Mouse (Mus musculus) hindbrain, embryonic 10.5 days (tissue): ENCODE measurements around the gene Ckmt1. TPM values are rescaled to one million over a fixed set of nuclear protein-coding genes. Genes with fewer than 3 reads are reported as not detected.
"Not testable (repeated sequence)": the region's sequence is repeated elsewhere in the genome, so short reads cannot be mapped to it uniquely, and the experiment has no call there.

ENCODE experiments used
- DNase-seq: peaks from one replicate; pipeline ENCODE4 v3.0.0-alpha.2; 2017; ENCODE audit warnings: low spot score
- H3K27ac ChIP-seq: fragments of 300-500 bp; sonication (generic); 2 replicates; pipeline ENCODE4 v1.5.1; 2016; ENCODE audit warnings: mild to moderate bottlenecking, moderate library complexity
- H3K27me3 ChIP-seq: fragments of 300-500 bp; sonication (generic); 2 replicates; pipeline ENCODE4 v1.6.1; 2016; ENCODE audit warnings: mild to moderate bottlenecking; ENCODE audit not compliant: poor library complexity, insufficient read depth, severe bottlenecking
- H3K36me3 ChIP-seq: fragments of 300-500 bp; sonication (generic); 2 replicates; pipeline ENCODE4 v1.6.1; 2016; ENCODE audit warnings: mild to moderate bottlenecking, moderate library complexity
- H3K4me1 ChIP-seq: fragments of 300-500 bp; sonication (generic); replicated peaks from 2 replicates; pipeline ENCODE4 v1.6.1; 2016; ENCODE audit warnings: mild to moderate bottlenecking
- H3K4me3 ChIP-seq: fragments of 300-500 bp; sonication (generic); 2 replicates; pipeline ENCODE4 v1.5.1; 2016; ENCODE audit warnings: mild to moderate bottlenecking, moderate library complexity
- H3K9me3 ChIP-seq: fragments of 300-500 bp; sonication (generic); 2 replicates; pipeline ENCODE4 v1.6.1; 2016; ENCODE audit warnings: mild to moderate bottlenecking, moderate library complexity
- WGBS: fragments of 180-500 bp; shearing (Covaris S2); methylation state at CpG from one replicate; pipeline ENCODE4 v1.1.7; 2016; 5-methylcytosine and 5-hydroxymethylcytosine counted together
- polyA plus RNA-seq: library from polyadenylated mRNA; unstranded; fragments of >200 nt; fragmentation: Nextera tagmentation; extraction: Ambion mirVana; gene quantifications from 2 replicates; pipeline ENCODE4 v1.2.1, GENCODE M21; 2016

The Ckmt1 gene
- polyA plus RNA-seq, 1 experiment from 2014 or later = 6.7 TPM

DNA sequence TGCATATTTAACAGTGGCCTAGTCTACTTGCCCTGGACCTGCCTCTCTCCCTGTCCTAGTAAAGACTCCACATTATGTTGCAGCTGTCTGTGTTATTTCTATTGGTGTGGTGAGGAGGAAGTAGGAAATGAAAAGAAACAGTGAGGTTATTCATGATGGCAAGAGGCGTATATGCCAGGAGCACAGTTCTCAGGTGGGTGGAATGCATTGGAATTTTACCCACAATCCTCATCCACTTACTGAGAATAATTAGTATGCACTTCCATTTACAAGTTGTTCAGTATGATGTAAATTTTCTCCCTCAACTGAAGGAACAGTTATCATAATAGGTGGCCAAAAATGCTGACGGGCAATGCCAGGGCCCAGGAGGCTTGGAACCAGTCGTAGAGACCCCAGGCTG lies 6.1 kb downstream of the Ckmt1 start:
- Histone ChIP-seq H3K4me1 (peaks cover 8% of the 10 kb centered on the region), H3K9me3 (no peaks in the 10 kb centered on the region), H3K27me3 (peaks cover 17% of the 10 kb centered on the region), H3K27ac (no peak overlapping the region), H3K4me3 (no peak overlapping the region), H3K36me3 (no peaks in the 10 kb centered on the region)
- no peak for DNase-seq
- 83% methylated on average over 3 of the region's 3 CpGs for WGBS

DNA sequence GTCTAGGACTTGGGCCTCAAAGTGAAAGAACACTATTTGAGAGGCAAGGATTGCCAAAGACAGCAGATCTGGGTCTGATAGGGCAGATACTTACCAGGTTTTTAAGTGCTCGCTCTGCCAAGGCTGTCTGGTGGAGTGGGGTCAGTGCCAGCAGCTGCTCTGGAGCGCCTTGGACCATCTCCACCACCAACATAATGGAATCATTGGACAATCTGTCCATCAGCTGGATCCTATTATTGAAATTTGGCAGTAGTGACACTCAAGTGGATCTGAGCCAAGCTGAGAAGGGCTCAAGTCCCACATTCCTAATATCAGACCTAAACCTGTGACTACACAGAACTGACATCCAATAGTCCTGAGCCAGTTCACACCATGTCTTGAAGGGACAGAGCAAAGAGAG lies 11.3 kb downstream of the Ckmt1 start:
- Histone ChIP-seq H3K4me1 (no peaks in the 10 kb centered on the region), H3K36me3 (no peaks in the 10 kb centered on the region), H3K9me3 (no peaks in the 10 kb centered on the region), H3K27me3 (no peaks in the 10 kb centered on the region), H3K27ac (no peak overlapping the region), H3K4me3 (no peak overlapping the region)
- 80% methylated on average over 2 of the region's 2 CpGs for WGBS
- DNase-seq = no peak

DNA sequence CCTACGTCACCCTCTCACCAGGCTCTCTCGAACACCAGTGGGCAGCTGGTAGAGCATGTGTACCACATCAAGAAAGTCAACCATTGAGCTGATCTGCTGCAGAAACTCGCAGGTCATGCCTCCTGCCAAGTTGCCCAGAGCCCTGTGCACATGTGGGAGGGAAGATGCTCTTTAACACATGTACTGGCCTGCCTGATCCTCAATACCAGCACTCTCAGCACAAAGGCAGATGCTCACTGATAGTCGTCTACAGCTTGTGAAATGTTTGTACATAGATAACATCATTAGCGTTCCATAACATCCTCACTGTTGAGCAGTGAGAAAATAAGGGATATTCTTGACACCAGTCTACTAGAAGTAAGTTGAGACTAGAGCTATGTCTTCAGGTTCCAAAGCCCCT lies 13.4 kb downstream of the Ckmt1 start:
- Histone ChIP-seq H3K4me1 (no peaks in the 10 kb centered on the region), H3K27me3 (no peaks in the 10 kb centered on the region; the same call in 1 of the 2 replicates), H3K9me3 (no peaks in the 10 kb centered on the region), H3K4me3 (no peak overlapping the region), H3K27ac (no peak overlapping the region), H3K36me3 (no peaks in the 10 kb centered on the region)
- no peak for DNase-seq
- 83% methylated on average over 5 of the region's 5 CpGs for WGBS

DNA sequence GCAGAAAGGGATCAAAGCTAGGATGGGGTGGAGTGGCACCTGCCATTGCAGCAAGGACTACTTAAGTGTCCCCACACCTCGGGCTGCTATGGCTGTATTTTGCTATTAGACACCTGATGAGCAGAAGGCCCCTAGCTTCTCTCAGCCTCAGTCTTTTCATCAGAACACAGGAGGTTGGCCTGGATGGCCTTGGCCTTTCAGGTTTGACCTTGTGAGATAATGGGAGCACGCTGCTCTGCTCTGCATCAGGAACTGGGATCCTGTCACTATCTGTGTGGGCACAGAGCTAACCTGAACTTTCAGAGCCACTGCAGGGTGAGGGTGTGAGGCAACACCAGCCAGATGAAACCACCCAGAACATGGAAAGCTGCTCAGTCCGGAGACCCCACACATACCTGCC lies 14.8 kb downstream of the Ckmt1 start:
- Histone ChIP-seq H3K4me1 (peaks cover 8% of the 10 kb centered on the region; the same call in 1 of the 2 replicates), H3K36me3 (no peaks in the 10 kb centered on the region), H3K9me3 (no peaks in the 10 kb centered on the region), H3K27ac (no peak overlapping the region), H3K4me3 (no peak overlapping the region), H3K27me3 (peaks cover 7% of the 10 kb centered on the region; the same call in 1 of the 2 replicates)
- WGBS = 83% methylated on average over 3 of the region's 3 CpGs
- no peak for DNase-seq

DNA sequence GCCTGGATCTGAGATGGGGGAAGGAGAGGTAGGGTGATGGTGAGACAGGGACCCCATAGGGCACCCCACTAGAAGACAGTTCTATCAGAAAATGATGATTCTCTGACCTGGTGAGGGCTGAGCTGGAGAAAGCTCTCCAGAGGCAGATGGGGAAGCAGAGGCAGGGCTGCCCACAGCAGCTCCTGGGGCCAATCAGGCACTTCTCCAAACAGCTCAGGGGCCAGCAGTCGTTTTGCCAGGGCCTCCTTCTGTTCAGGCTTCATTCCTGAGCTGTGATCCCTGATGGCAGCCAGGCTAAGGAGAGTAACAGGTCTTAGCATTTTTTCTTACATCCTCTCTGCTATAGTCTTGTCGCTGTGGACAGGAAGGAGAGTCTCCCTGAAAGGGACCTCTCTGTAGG lies 17.3 kb downstream of the Ckmt1 start:
- Histone ChIP-seq H3K27me3 (peaks cover 7% of the 10 kb centered on the region; the same call in 1 of the 2 replicates), H3K4me1 (peaks cover 11% of the 10 kb centered on the region; the same call in 1 of the 2 replicates), H3K36me3 (no peaks in the 10 kb centered on the region), H3K27ac (no peak overlapping the region), H3K9me3 (no peaks in the 10 kb centered on the region), H3K4me3 (no peak overlapping the region)
- no peak for DNase-seq
- WGBS = 49% methylated on average over 2 of the region's 2 CpGs

DNA sequence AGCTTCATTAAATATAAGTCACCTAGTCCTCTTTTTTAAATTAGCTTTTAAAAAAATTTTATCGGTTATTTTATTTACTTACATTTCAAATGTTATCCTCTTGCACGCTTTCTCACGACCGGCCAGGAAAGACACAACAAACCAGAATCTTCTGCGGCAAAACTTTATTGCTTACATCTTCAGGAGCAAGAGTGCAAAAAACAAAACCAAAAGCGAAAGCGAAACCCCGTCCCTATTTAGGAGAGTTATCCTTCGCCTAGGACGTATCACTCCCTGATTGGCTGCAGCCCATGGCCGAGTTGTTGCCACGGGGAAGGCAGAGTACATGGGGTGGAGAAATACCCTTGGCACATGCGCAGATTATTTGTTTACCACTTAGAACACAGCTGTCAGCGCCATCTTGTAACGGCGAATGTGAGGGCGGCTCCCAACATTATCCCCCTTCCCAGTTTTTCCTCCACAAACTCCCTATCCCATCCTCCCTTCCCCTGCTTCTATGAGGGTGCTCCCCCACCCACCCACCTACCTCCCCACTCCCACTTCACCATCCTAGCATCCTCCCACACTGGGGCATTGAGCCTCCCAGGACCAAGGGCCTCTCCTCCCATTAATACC lies 29.6 kb downstream of the Ckmt1 start, which contains the start of gene Strc:
Gene Strc (minus strand): TSS at position 208 of the 615 bp plus-strand sequence.
- not testable (repeated sequence) for H3K27me3 ChIP-seq, H3K9me3 ChIP-seq, H3K4me1 ChIP-seq, H3K4me3 ChIP-seq, DNase-seq, H3K27ac ChIP-seq, H3K36me3 ChIP-seq
- WGBS = 95% methylated on average over 17 of the region's 17 CpGs

DNA sequence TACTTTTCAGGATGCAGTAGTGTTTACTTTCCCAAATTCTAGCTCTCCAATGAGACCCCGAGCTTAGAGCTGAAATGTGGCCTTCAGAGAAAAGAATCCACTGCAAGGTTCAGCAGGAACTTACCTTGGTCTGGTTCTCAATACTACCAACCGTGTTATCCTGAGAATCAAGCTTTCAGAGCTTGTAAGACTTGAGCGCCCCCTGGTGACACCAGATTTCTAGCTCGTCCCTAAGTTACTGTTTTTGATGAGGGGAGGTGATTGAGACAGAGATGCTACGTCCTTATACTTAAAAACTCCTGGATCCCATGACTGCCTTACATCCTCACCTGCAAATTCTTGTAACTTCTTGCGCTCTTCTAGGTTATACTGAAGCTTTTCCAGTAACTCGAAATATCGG lies 39.1 kb downstream of the Ckmt1 start:
- no peak overlapping the region for H3K4me3 ChIP-seq
- WGBS = 15% methylated on average over 8 of the region's 8 CpGs
- H3K9me3 ChIP-seq = no peaks in the 10 kb centered on the region
- DNase-seq = peak; percentile 74
- H3K36me3 ChIP-seq = no peaks in the 10 kb centered on the region
- H3K27ac ChIP-seq = no peak overlapping the region
- no peaks in the 10 kb centered on the region for H3K4me1 ChIP-seq
- H3K27me3 ChIP-seq = no peaks in the 10 kb centered on the region

DNA sequence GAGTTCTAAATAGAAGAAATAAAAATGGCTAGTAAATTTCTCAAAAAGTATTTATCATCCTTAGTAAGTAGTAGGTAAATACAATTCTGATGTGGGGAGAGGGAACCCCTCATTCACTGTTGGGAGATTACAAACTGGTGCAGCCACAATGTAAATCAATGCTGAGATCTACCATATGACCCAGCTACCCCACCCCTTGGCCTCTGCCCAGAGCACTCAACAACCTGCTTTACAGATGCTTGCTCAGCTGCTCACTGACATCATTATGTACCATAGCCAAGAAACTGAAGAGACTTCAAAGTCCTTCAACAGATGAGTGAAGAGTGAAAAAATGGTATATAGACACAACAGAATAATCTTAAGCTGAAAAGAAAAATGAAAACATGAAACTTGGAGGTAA lies 45.8 kb downstream of the Ckmt1 start:
- Histone ChIP-seq H3K4me1 (no peaks in the 10 kb centered on the region), H3K4me3 (no peak overlapping the region), H3K27me3 (no peaks in the 10 kb centered on the region), H3K36me3 (no peaks in the 10 kb centered on the region), H3K9me3 (no peaks in the 10 kb centered on the region), H3K27ac (no peak overlapping the region)
- no peak for DNase-seq

DNA sequence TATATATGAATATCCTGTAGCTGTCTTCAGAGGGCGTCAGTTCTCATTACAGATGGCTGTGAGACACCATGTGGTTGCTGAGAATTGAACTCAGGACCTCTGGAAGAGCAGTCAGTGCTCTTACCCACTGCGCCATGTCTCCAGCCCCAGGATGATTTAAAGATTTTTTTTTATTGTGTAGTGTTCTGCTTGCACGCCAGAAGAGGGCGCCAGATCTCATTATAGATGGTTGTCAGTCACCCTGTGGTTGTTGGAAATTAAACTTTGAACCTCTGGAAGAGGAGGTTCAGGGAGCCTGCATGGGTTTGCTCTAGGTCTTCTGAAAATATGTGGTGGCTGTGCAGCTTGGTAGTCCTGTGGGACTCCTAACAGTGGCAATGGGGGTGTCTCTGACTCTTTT lies 50.6 kb downstream of the Ckmt1 start:
- no peaks in the 10 kb centered on the region for H3K27me3 ChIP-seq
- no peaks in the 10 kb centered on the region for H3K9me3 ChIP-seq
- DNase-seq = peak; percentile 14
- no peak overlapping the region for H3K4me3 ChIP-seq
- H3K4me1 ChIP-seq = peaks cover 7% of the 10 kb centered on the region; the same call in 1 of the 2 replicates
- 28% methylated on average over 4 of the region's 4 CpGs for WGBS
- H3K27ac ChIP-seq = no peak overlapping the region
- H3K36me3 ChIP-seq = no peaks in the 10 kb centered on the region

DNA sequence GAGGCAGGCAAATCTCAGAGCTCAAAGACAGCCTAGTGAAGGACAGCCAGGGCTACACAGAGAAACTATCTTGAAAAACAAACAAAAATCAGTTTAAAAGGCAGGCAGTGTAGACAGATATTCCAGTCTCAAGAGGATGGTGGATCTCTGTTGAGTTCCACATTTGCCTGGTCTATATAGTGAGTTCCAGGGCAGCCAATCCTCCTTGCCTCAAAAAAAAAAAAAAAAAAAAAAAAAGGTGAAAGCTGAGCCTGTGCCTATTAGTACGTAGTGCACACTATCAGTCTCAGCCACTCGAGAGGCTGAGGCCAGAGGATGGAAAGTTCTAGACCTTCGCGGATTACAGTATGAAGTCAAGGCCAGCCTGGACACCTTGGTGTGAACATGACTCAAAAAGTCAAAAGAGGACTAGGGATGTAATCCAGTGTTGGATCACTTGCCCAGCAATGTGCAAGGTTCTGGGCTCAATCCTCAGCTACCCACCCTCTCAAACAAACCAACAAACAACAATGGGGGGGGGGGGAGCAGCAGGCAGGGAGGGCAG lies 55.4 kb downstream of the Ckmt1 start:
- 22% methylated on average over 4 of the region's 4 CpGs for WGBS
- Histone ChIP-seq H3K4me1 (peaks cover 29% of the 10 kb centered on the region), H3K4me3 (peak overlapping the region; percentile 77), H3K36me3 (peaks cover 24% of the 10 kb centered on the region), H3K27me3 (no peaks in the 10 kb centered on the region), H3K27ac (peak overlapping the region; percentile 98), H3K9me3 (no peaks in the 10 kb centered on the region)
- DNase-seq = no peak

Other genes with a start within 250 kb of the Ckmt1 start
- gene Tgm7, start 247.9 kb upstream of the Ckmt1 start, polyA plus RNA-seq = not detected in 2 replicates
- gene Adal, start 217.3 kb upstream of the Ckmt1 start, polyA plus RNA-seq = 27.5 and 28.3 TPM in 2 replicates
- 22.0 and 24.1 TPM in 2 replicates for gene Lcmt2, start 217.1 kb upstream of the Ckmt1 start, polyA plus RNA-seq
- 67.6 and 83.2 TPM in 2 replicates for gene Tubgcp4, start 187.1 kb upstream of the Ckmt1 start, polyA plus RNA-seq
- 11.8 and 13.6 TPM in 2 replicates for gene Zscan29, start 186.6 kb upstream of the Ckmt1 start, polyA plus RNA-seq
- gene Trp53bp1, start 86.3 kb upstream of the Ckmt1 start, polyA plus RNA-seq = 121 and 123 TPM in 2 replicates
- 11.7 and 15.0 TPM in 2 replicates for gene Map1a, start 68.1 kb upstream of the Ckmt1 start, polyA plus RNA-seq
- gene Ppip5k1, start 2.3 kb upstream of the Ckmt1 start, polyA plus RNA-seq = 10.4 and 10.7 TPM in 2 replicates
- gene Strc, start 29.5 kb downstream of the Ckmt1 start, polyA plus RNA-seq = not detected in 2 replicates
- 498 and 605 TPM in 2 replicates for gene Pdia3, start 56.1 kb downstream of the Ckmt1 start, polyA plus RNA-seq
- gene Catsper2, start 56.1 kb downstream of the Ckmt1 start, polyA plus RNA-seq = 1.6 and 3.0 TPM in 2 replicates
- 3.3 and 6.5 TPM in 2 replicates for gene Ell3, start 86.6 kb downstream of the Ckmt1 start, polyA plus RNA-seq
- 502 and 520 TPM in 2 replicates for gene Serf2, start 91.5 kb downstream of the Ckmt1 start, polyA plus RNA-seq
- gene Hypk, start 95.6 kb downstream of the Ckmt1 start, polyA plus RNA-seq = 110 and 135 TPM in 2 replicates
- 0.15 and 0.42 TPM in 2 replicates for gene Serinc4, start 99.1 kb downstream of the Ckmt1 start, polyA plus RNA-seq
- gene Mfap1b, start 116.4 kb downstream of the Ckmt1 start, polyA plus RNA-seq = 48.8 and 56.1 TPM in 2 replicates
- gene Mfap1a, start 149.0 kb downstream of the Ckmt1 start, polyA plus RNA-seq = 21.2 and 27.2 TPM in 2 replicates
- gene Wdr76, start 149.0 kb downstream of the Ckmt1 start, polyA plus RNA-seq = 8.8 and 13.0 TPM in 2 replicates